Mouse (Mus musculus) midbrain, embryonic 12.5 days (tissue): ENCODE results near the gene Ssbp3. TPM values are rescaled to one million over a fixed set of nuclear protein-coding genes. Genes with fewer than 3 reads are reported as not detected.

Experiments used
- ATAC-seq: fragments of 200-750 bp; cut with Nextera tagmentation; 2 replicates; pipeline ENCODE4 v1.8.0; 2017; ENCODE audit warnings: low read depth, moderate TSS enrichment, moderate library complexity; ENCODE audit not compliant: low FRiP score
- H3K27ac ChIP-seq: fragments of 300-500 bp; sonication (generic); replicated peaks from 2 replicates; pipeline ENCODE4 v1.5.1; 2016; ENCODE audit warnings: mild to moderate bottlenecking
- H3K27me3 ChIP-seq: fragments of 300-500 bp; sonication (generic); 2 replicates; pipeline ENCODE4 v1.6.1; 2016; ENCODE audit warnings: mild to moderate bottlenecking
- H3K36me3 ChIP-seq: fragments of 300-500 bp; sonication (generic); 2 replicates; pipeline ENCODE4 v1.6.1; 2016
- H3K4me1 ChIP-seq: fragments of 300-500 bp; sonication (generic); 2 replicates; pipeline ENCODE4 v1.6.1; 2016
- H3K4me2 ChIP-seq: fragments of 300-500 bp; sonication (generic); replicated peaks from 2 replicates; pipeline ENCODE4 v1.6.1; 2016; ENCODE audit warnings: mild to moderate bottlenecking, moderate library complexity
- H3K4me3 ChIP-seq: fragments of 300-500 bp; sonication (generic); 2 replicates; pipeline ENCODE4 v1.5.1; 2016; ENCODE audit warnings: mild to moderate bottlenecking
- H3K9ac ChIP-seq: fragments of 300-500 bp; sonication (generic); replicated peaks from 2 replicates; pipeline ENCODE4 v1.6.1; 2016; ENCODE audit warnings: mild to moderate bottlenecking, moderate library complexity
- H3K9me3 ChIP-seq: fragments of 300-500 bp; sonication (generic); 2 replicates; pipeline ENCODE4 v1.6.1; 2016; ENCODE audit warnings: mild to moderate bottlenecking
- WGBS: fragments of 180-500 bp; shearing (Covaris S2); methylation state at CpG from one replicate; pipeline ENCODE4 v1.1.7; 2016; 5-methylcytosine and 5-hydroxymethylcytosine counted together
- polyA plus RNA-seq: library from polyadenylated mRNA; unstranded; fragments of >200 nt; fragmentation: Nextera tagmentation; extraction: Ambion mirVana; gene quantifications from 2 replicates; pipeline ENCODE4 v1.2.1, GENCODE M21; 2016

The Ssbp3 gene
- polyA plus RNA-seq, 1 experiment from 2014 or later, result 277 TPM

DNA sequence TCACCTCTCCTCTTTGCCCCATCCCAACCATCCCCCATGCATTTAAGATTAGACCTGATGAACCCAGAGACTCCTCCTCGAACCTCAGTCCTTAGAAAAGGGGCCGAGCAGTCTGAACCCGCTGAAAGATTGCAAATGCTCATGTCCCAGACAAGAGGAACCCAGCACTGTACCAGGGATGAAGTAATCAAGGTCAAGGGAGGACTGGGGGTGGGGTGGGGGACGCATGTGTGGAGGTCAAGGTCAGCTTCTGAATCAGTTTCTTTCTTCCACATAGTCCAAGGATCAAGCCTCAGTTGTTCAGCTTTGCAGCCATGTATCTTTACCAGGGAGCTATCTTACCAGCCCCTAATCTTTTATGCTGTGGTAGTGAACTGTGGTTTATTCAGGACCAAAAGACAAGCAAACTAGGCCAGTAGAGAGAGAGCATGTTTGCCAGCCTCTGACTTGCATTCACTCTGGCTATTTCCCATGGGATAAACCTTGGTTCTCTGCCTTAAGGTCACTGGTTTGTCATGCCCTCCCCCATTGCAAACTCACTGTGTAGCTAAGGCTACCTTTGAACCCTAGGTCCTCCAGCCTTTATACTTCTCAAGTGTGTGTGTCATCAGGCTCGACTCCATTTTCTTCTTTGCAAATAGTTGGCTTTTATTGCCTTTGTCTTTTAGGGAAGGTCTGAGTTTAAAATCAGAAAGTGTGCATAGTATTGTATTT lies 109.9 kb downstream of the Ssbp3 start:
- no peak for ATAC-seq
- H3K27ac ChIP-seq, result 0 out of 2 replicates have a peak overlapping the region, but pooled peaks have one; percentile 66
- H3K36me3 ChIP-seq, result no peaks in the 10 kb centered on the region
- H3K27me3 ChIP-seq, result no peaks in the 10 kb centered on the region
- H3K9ac ChIP-seq, result no peak overlapping the region
- peaks cover 90% of the 10 kb centered on the region for H3K4me1 ChIP-seq
- whole genome bisulfite sequencing, result 73% methylated on average over 5 of the region's 5 CpGs
- no peaks in the 10 kb centered on the region for H3K9me3 ChIP-seq
- no peak overlapping the region for H3K4me3 ChIP-seq
- no peak overlapping the region for H3K4me2 ChIP-seq

- Histone ChIP-seq H3K27me3 (no peaks in the 10 kb centered on the region), H3K36me3 (0 out of 2 replicates have a peak, but pooled peaks cover under 1% of the 10 kb centered on the region), H3K4me3 (no peak overlapping the region), H3K9ac (no peak overlapping the region), H3K9me3 (no peaks in the 10 kb centered on the region), H3K27ac (0 out of 2 replicates have a peak overlapping the region, but pooled peaks have one; percentile 25), H3K4me1 (peaks cover 89% of the 10 kb centered on the region), H3K4me2 (no peak overlapping the region)
- no peak for ATAC-seq
- 60% methylated on average over 3 of the region's 3 CpGs for WGBS
Measured at GRCm38 (mm10) chr4:107021464-107021863, 111.0 kb downstream of the Ssbp3 start.

DNA sequence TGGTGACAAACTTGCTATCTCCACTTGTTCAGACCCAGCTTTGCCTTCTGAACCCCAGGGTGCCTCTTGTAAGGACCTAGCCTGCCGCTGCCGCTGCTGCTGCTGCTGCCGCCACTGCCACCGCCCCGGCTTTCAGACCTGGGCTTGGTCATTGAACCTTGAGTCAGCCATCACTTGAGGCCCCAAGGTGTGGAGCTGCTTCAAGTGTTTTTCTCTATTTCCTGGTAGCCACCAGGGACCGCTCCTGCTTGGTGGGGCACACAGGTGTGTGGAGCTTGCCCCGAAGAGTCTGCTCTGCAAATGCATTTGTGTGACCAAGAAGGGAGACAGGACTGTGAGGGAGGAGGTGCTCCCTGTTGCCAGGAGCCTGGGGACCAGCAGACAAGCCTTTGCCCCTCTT lies 114.4 kb downstream of the Ssbp3 start:
- no peaks in the 10 kb centered on the region for H3K9me3 ChIP-seq
- no peak overlapping the region for H3K4me2 ChIP-seq
- H3K4me1 ChIP-seq, result peaks cover 65% of the 10 kb centered on the region
- H3K27me3 ChIP-seq, result no peaks in the 10 kb centered on the region
- peak overlapping the region; percentile 20; the same call in 1 of the 2 replicates for H3K27ac ChIP-seq
- H3K9ac ChIP-seq, result no peak overlapping the region
- peaks cover 34% of the 10 kb centered on the region for H3K36me3 ChIP-seq
- WGBS, result 80% methylated on average over 7 of the region's 7 CpGs
- ATAC-seq, result no peak
- H3K4me3 ChIP-seq, result no peak overlapping the region

GRCm38 (mm10) chr4:107025369-107025768 lies 114.9 kb downstream of the Ssbp3 start:
- 80% methylated on average over 5 of the region's 5 CpGs for WGBS
- Histone ChIP-seq H3K9me3 (no peaks in the 10 kb centered on the region), H3K9ac (no peak overlapping the region), H3K4me1 (peaks cover 60% of the 10 kb centered on the region), H3K4me2 (no peak overlapping the region), H3K27me3 (no peaks in the 10 kb centered on the region), H3K36me3 (peaks cover 38% of the 10 kb centered on the region), H3K27ac (peak overlapping the region; percentile 20; the same call in 1 of the 2 replicates), H3K4me3 (no peak overlapping the region)
- ATAC-seq, result no peak

GRCm38 (mm10) chr4:107026451-107026850 lies 116.0 kb downstream of the Ssbp3 start:
- no peak overlapping the region for H3K4me3 ChIP-seq
- 67% methylated on average over 8 of the region's 8 CpGs for WGBS
- H3K9ac ChIP-seq, result no peak overlapping the region
- no peaks in the 10 kb centered on the region for H3K9me3 ChIP-seq
- peaks cover 49% of the 10 kb centered on the region for H3K36me3 ChIP-seq
- no peak for ATAC-seq
- H3K27me3 ChIP-seq, result no peaks in the 10 kb centered on the region
- no peak overlapping the region for H3K4me2 ChIP-seq
- peak overlapping the region; percentile 39; the same call in 1 of the 2 replicates for H3K27ac ChIP-seq
- H3K4me1 ChIP-seq, result peaks cover 50% of the 10 kb centered on the region

DNA sequence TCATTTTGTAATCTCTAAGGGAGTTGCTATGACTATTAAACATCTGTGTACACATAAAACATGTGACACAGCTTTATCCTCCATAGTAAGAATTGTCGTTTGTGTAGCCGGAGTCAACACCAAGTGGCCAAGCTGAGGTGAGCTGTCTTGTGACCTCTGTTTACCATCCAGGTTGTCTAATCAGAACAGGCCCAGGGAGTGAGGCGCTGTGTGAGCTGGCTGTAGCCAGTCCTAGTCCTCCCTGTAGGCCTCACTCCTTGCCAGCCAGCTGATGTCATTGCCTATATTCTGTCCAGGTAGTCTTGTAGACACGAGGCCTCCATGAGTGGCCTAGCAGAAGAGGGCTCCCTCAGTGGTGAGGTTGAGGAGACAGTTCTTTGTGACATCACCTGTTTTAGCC lies 125.2 kb downstream of the Ssbp3 start:
- WGBS, result 89% methylated on average over 4 of the region's 4 CpGs
- H3K4me2 ChIP-seq, result no peak overlapping the region
- H3K27me3 ChIP-seq, result no peaks in the 10 kb centered on the region
- H3K36me3 ChIP-seq, result peaks cover 97% of the 10 kb centered on the region
- no peak overlapping the region for H3K4me3 ChIP-seq
- no peak overlapping the region for H3K27ac ChIP-seq
- ATAC-seq, result no peak
- no peak overlapping the region for H3K9ac ChIP-seq
- no peaks in the 10 kb centered on the region for H3K9me3 ChIP-seq
- H3K4me1 ChIP-seq, result peaks cover 14% of the 10 kb centered on the region

- Histone ChIP-seq H3K4me2 (no peak overlapping the region), H3K9me3 (no peaks in the 10 kb centered on the region), H3K36me3 (peaks cover 97% of the 10 kb centered on the region), H3K27me3 (no peaks in the 10 kb centered on the region), H3K27ac (no peak overlapping the region), H3K4me3 (no peak overlapping the region), H3K4me1 (peaks cover 14% of the 10 kb centered on the region), H3K9ac (no peak overlapping the region)
- WGBS, result 93% methylated on average over 2 of the region's 2 CpGs
- no peak for ATAC-seq
Measured at GRCm38 (mm10) chr4:107036985-107037384, 126.5 kb downstream of the Ssbp3 start.

- Histone ChIP-seq H3K27ac (0 out of 2 replicates have a peak overlapping the region, but pooled peaks have one; percentile 43), H3K9ac (no peak overlapping the region), H3K36me3 (peaks cover 96% of the 10 kb centered on the region), H3K4me3 (no peak overlapping the region), H3K4me1 (peaks cover 14% of the 10 kb centered on the region), H3K4me2 (no peak overlapping the region), H3K27me3 (no peaks in the 10 kb centered on the region), H3K9me3 (no peaks in the 10 kb centered on the region)
- WGBS, result 89% methylated on average over 4 of the region's 4 CpGs
- no peak for ATAC-seq
Measured at GRCm38 (mm10) chr4:107038303-107038702, 127.8 kb downstream of the Ssbp3 start.

DNA sequence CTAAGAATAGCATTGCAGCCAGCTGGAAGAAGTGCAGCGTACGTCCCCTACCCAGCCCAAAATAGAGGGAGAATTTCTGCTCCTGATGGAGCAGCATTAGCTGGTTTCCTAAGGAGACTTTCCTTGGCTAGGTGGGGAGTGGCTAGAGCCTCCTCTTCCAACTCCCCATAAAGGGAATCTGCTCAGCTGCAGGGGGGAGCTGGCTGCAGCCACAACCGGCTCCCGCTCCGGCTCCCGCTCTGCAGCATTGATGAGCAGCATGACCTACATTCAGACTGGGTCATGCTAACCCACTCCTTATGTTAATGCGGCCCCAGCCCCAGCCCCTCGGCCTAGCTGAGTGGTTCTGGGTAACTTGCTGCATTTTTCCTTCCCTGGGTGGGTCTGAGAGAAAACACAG lies 128.8 kb downstream of the Ssbp3 start:
- Histone ChIP-seq H3K9ac (no peak overlapping the region), H3K4me3 (no peak overlapping the region), H3K27me3 (no peaks in the 10 kb centered on the region), H3K4me2 (no peak overlapping the region), H3K9me3 (no peaks in the 10 kb centered on the region), H3K36me3 (peaks cover 96% of the 10 kb centered on the region), H3K27ac (peak overlapping the region; percentile 43), H3K4me1 (peaks cover 14% of the 10 kb centered on the region)
- ATAC-seq, result peak; percentile 64
- 58% methylated on average over 8 of the region's 8 CpGs for WGBS

- Histone ChIP-seq H3K9ac (no peak overlapping the region), H3K4me1 (peaks cover 14% of the 10 kb centered on the region), H3K27me3 (no peaks in the 10 kb centered on the region), H3K27ac (no peak overlapping the region), H3K9me3 (no peaks in the 10 kb centered on the region), H3K4me3 (no peak overlapping the region), H3K4me2 (no peak overlapping the region), H3K36me3 (peaks cover 97% of the 10 kb centered on the region)
- 95% methylated on average over 6 of the region's 6 CpGs for WGBS
- no peak for ATAC-seq
Measured at GRCm38 (mm10) chr4:107042304-107042703, 131.8 kb downstream of the Ssbp3 start.

GRCm38 (mm10) chr4:107045188-107045587 lies 134.7 kb downstream of the Ssbp3 start:
- Histone ChIP-seq H3K4me1 (no peaks in the 10 kb centered on the region), H3K27me3 (no peaks in the 10 kb centered on the region), H3K4me3 (no peak overlapping the region), H3K27ac (no peak overlapping the region), H3K36me3 (peaks cover 88% of the 10 kb centered on the region), H3K9ac (no peak overlapping the region), H3K9me3 (no peaks in the 10 kb centered on the region), H3K4me2 (no peak overlapping the region)
- ATAC-seq, result no peak
- WGBS, result 96% methylated on average over 13 of the region's 13 CpGs

DNA sequence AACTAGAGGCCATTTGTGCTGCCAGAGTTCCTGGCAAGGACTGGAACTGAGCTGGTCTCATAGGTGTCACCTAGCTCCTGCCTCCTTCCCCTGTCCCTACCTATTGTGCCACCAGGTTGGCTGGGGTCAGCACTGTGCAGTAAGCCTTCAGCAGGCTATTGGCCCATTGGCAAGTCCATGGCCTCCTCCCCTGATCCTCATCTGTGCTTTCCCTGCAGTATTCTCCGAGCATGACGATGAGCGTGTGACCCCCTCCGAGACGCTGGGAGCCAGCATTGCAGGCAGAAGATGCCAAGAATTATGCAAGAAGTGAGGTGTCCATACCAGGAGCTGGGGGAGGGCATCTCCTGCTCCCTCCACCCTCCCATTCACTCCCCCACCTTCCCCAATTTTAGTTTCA lies 137.3 kb downstream of the Ssbp3 start:
- Histone ChIP-seq H3K4me2 (no peak overlapping the region), H3K4me3 (no peak overlapping the region), H3K9me3 (no peaks in the 10 kb centered on the region), H3K27me3 (no peaks in the 10 kb centered on the region), H3K4me1 (no peaks in the 10 kb centered on the region), H3K27ac (no peak overlapping the region), H3K36me3 (peaks cover 62% of the 10 kb centered on the region), H3K9ac (no peak overlapping the region)
- 93% methylated on average over 5 of the region's 5 CpGs for WGBS
- no peak for ATAC-seq
